Mouse (Mus musculus): ENCODE measurements around the gene Serpinb5. TPM values are rescaled to one million over a fixed set of nuclear protein-coding genes. Genes with fewer than 3 reads are reported as not detected.
"Not testable (repeated sequence)": the region's sequence is repeated elsewhere in the genome, so short reads cannot be mapped to it uniquely, and the experiment has no call there.

Serpinb5 gene
- total RNA-seq (2015; ENCODE audit: low replicate concordance) = not detected in 2 replicates
- not detected in 2 replicates for total RNA-seq (2017; ENCODE audit: low replicate concordance)

GRCm38 (mm10) chr1:106860847-106861246, at the start of gene Serpinb5:
Gene Serpinb5, plus strand, starts transcription at chr1:106861173.
- no peak for ATAC-seq (replicated peaks; ENCODE audit: low FRiP score, poor library complexity, severe bottlenecking)

DNA sequence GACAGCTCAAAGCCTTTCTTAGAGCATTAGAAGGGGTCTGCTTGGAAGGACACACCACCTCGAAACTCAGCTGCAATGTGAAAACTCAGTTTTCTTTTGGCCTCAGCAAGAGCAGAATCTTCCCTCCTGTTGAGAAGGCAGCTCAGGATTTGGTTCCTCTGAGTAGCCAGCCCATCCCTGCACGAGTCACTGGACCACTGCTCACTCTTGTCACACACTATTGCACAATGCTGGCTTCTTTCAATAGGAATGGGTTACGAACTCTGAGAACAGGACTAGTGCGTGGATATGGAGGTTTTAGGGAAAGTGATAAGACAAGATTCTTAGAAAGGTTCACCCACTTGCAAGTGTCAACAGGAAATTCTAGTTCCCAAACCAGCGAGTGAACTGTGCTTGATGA, 46.1 kb upstream of the Serpinb5 start:
- no peak for ATAC-seq (replicated peaks; ENCODE audit: low FRiP score, poor library complexity, severe bottlenecking)

DNA sequence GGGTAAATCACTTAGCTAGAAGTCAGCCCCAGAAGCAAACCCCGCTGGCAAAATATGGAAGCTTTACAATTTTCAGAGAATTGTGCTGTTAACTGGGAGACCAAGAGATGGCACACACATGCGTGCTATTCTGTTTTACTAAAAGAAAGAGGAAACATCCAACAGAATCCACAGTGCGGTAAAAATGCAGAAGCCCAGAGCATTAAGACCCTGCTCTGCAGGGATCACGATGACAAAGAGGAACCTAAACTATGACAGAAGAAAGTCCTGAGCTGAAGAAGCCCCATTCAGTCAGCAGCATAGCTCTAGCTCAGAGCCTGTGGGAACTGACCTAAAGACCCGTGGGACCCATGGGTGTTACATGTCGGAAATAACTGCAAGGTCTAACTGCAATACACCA, 45.7 kb upstream of the Serpinb5 start:
- no peak for ATAC-seq (replicated peaks; ENCODE audit: low FRiP score, poor library complexity, severe bottlenecking)

DNA sequence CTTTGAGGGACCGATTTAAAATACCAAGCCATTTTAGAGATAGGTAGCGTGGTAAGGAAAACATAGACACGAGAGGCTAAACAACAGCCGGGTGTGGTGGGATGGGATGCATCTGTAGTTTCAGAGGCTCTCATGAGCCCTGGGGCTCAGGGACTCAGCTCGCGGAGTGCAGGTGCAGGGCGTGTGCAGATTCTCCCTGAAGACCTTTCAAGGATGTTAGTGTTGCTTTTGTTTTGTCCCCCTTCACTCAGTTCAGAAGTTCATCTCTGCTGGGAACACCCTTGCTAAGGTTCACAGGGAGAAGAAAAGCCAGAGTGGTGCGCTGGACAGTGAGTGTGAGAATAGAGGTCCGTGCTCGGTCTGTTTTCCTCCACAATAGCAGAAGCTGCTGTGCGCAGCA, 44.2 kb upstream of the Serpinb5 start:
- no peak for ATAC-seq (replicated peaks; ENCODE audit: low FRiP score, poor library complexity, severe bottlenecking)

GRCm38 (mm10) chr1:106818323-106818722, 42.6 kb upstream of the Serpinb5 start:
- ATAC-seq (replicated peaks; ENCODE audit: low FRiP score, poor library complexity, severe bottlenecking) = no peak

DNA sequence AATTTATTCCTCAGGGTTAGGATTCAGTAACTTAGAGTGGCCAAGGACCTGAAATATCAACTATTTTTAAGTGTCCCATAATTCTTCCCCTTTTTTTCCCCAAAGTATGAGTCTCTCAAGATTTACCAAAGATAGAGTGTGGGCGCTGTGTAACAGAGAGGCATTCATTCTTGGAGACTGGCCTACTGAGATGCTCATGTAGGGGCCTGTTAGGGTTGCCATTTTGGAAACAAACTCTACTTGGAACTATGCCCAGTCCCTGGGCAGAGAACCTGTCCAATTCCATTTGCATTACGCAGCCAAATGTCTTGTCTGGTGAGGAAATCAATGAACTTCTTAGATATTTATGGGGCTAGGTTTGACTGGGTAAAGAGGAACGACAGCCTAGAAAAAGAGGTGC, 38.7 kb upstream of the Serpinb5 start:
- ATAC-seq (replicated peaks; ENCODE audit: low FRiP score, poor library complexity, severe bottlenecking) = no peak

GRCm38 (mm10) chr1:106828784-106829183, 32.2 kb upstream of the Serpinb5 start:
- no peak for ATAC-seq (replicated peaks; ENCODE audit: low FRiP score, poor library complexity, severe bottlenecking)

GRCm38 (mm10) chr1:106865543-106865942, 4.6 kb downstream of the Serpinb5 start:
- no peak for ATAC-seq (replicated peaks; ENCODE audit: low FRiP score, poor library complexity, severe bottlenecking)

DNA sequence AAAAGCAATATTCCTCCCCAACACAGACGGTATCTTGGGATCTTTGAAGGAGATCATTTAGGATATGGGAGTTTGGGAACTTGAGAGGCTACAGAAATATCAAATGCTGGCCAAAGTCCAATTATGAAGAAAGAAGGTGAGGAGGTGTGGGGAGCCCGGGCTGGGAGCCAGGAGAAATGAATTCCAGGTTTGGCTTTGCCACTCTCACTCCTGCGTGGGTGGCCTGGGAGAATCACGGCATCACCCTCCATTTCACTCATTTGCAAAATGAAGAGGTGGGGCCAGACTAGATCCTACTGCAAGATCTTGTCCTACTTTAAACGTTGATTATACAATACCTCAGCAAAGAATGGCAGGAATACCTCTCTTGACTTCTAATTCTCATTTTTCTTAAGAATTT, 5.1 kb downstream of the Serpinb5 start:
- no peak for ATAC-seq (replicated peaks; ENCODE audit: low FRiP score, poor library complexity, severe bottlenecking)

- ATAC-seq (replicated peaks; ENCODE audit: low FRiP score, poor library complexity, severe bottlenecking) = no peak
Measured at GRCm38 (mm10) chr1:106866768-106867167, 5.8 kb downstream of the Serpinb5 start.

DNA sequence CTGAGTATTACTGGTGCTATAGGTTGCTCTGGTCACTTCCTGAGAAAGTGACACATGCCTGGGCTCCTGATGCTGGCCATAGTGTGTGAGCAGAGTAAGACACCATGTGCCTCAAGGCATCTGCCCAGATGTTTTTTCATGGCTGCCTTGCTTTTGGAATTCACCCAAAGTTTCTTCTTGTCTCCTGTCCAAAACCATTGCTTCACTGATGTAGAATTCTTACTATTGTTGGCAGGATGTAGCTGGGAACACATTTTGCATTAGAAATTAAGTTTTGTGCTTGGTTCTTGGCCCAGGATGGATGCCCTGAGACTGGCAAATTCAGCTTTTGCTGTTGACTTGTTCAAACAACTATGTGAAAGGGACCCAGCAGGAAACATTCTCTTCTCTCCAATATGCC, 9.0 kb downstream of the Serpinb5 start:
- no peak for ATAC-seq (replicated peaks; ENCODE audit: low FRiP score, poor library complexity, severe bottlenecking)

DNA sequence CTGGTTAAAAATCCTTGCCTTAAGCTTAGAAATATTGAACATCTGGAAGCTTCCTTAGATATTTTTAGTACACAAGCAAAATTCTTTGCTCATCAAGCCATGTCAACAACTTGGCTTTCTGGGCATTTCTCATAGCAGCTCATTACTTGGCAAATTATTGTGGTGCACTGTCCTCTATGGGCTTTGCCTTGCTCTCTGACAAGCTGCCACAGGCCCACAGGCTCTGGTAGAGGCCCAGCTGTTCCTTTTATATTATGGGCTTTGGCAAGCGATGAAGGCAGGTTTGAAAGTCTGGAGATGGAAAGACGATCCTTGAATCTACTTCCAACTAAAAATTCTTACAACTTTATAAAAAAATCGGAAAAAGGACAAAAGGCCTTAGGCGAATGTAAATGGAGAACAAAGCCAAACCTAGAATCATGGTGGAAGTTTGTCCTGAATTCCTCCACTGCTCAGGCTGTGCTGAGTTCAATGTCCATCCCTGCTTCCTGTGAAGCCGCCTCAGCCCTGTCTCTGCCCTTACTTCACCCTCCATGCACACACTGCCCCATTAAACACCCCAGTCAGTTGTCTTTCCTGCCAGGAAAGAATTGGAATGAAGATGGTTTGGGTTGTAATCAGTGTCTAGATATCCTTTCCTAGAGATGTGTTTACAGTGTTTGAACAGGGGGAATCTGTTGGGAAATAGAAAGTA, 14.4 kb downstream of the Serpinb5 start:
- no peak for ATAC-seq (replicated peaks; ENCODE audit: low FRiP score, poor library complexity, severe bottlenecking)

- ATAC-seq (replicated peaks; ENCODE audit: low FRiP score, poor library complexity, severe bottlenecking) = no peak
Measured at GRCm38 (mm10) chr1:106876147-106876546, 15.2 kb downstream of the Serpinb5 start.

- ATAC-seq (replicated peaks; ENCODE audit: low FRiP score, poor library complexity, severe bottlenecking) = no peak
Measured at GRCm38 (mm10) chr1:106882723-106883122, 21.8 kb downstream of the Serpinb5 start.

DNA sequence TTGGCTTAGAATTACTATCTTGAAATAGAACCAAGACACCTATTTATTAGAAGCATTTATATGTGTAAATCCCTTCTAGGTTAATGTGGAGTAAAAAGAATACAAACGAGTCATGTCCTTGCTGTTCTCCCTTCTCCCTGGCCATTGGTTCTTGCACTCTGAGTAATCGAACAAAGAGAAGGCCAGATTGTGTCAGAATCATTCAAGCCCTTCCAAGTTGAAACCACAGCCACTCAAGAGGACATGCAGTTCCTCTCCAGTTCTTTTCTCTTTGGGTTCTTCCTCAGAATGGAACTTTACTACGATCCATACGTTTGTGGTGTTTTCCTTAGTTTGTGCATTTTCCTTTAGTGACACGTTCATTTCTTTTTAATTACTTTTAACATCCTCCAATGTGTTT, 22.4 kb downstream of the Serpinb5 start:
- ATAC-seq (replicated peaks; ENCODE audit: low FRiP score, poor library complexity, severe bottlenecking) = no peak

- ATAC-seq (replicated peaks; ENCODE audit: low FRiP score, poor library complexity, severe bottlenecking) = no peak
Measured at GRCm38 (mm10) chr1:106883812-106884211, 22.8 kb downstream of the Serpinb5 start.

DNA sequence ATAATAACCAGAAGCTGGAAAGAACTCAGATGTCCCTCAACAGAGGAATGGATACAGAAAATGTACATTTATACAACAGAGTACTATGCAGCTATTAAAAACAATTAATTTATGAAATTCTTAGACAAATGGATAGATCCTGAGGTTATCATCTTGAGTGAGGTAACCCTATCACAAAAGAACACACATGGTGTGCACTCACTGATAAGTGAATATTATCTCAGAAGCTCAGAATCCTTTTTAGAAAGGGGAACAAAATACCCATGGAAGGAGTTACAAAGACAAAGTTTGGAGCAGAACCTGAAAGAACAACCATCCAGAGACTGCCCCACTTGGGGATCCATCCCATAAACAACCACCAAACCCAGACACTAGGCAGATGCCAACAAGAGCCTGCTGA, 34.2 kb downstream of the Serpinb5 start:
- ATAC-seq (replicated peaks; ENCODE audit: low FRiP score, poor library complexity, severe bottlenecking) = not testable (repeated sequence)

- no peak for ATAC-seq (replicated peaks; ENCODE audit: low FRiP score, poor library complexity, severe bottlenecking)
Measured at GRCm38 (mm10) chr1:106901406-106901805, 40.4 kb downstream of the Serpinb5 start.

DNA sequence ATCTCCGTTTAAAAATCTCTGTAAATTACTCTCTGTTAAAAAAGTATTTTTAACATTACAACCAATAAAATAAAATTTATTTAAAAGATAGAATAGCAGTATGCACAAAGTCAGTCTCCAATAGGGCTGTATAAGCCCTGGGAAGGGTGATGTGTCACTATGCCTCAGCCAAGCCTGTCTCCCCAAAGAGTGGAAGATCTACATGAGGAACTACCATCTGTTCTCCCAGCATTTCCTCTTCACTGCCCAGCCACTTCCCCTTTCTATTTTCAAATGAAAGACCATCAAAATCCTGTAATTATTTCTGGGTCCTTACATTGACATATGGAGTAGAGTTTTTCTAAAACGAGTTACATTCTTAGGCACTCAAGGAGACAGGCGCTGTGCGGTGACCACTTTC, 71.0 kb downstream of the Serpinb5 start:
- ATAC-seq (replicated peaks; ENCODE audit: low FRiP score, poor library complexity, severe bottlenecking) = no peak
